Mouse (Mus musculus) heart, embryonic 11.5 days (tissue): ENCODE measurements around the gene Btbd35f2. TPM values are rescaled to one million over a fixed set of nuclear protein-coding genes. Genes with fewer than 3 reads are reported as not detected.
"Not testable (repeated sequence)": the region's sequence is repeated elsewhere in the genome, so short reads cannot be mapped to it uniquely, and the experiment has no call there.

ENCODE experiments used
- ATAC-seq: fragments of 200-750 bp; cut with Nextera tagmentation; replicated peaks from 2 replicates; pipeline ENCODE4 v1.8.0; 2017; ENCODE audit warnings: moderate library complexity; ENCODE audit not compliant: insufficient number of reproducible peaks, low FRiP score, low TSS enrichment
- H3K27ac ChIP-seq: fragments of 300-500 bp; sonication (generic); 2 replicates; pipeline ENCODE4 v1.5.1; 2014; ENCODE audit warnings: mild to moderate bottlenecking, low read depth, low read length
- H3K27me3 ChIP-seq: fragments of 300-500 bp; sonication (generic); 2 replicates; pipeline ENCODE4 v1.6.1; 2014; ENCODE audit warnings: mild to moderate bottlenecking, low read length, mixed read lengths; ENCODE audit not compliant: control insufficient read depth, insufficient read depth
- H3K36me3 ChIP-seq: fragments of 300-500 bp; sonication (generic); 2 replicates; pipeline ENCODE4 v1.6.1; 2014; ENCODE audit warnings: mild to moderate bottlenecking, low read length, moderate library complexity, mixed read lengths; ENCODE audit not compliant: control insufficient read depth, insufficient read depth
- H3K4me1 ChIP-seq: fragments of 300-500 bp; sonication (generic); 2 replicates; pipeline ENCODE4 v1.6.1; 2014; ENCODE audit warnings: low read length; ENCODE audit not compliant: control insufficient read depth, insufficient read depth
- H3K4me2 ChIP-seq: fragments of 300-500 bp; sonication (generic); 2 replicates; pipeline ENCODE4 v1.6.1; 2014; ENCODE audit warnings: mild to moderate bottlenecking, moderate library complexity
- H3K4me3 ChIP-seq: fragments of 300-500 bp; sonication (generic); 2 replicates; pipeline ENCODE4 v1.5.1; 2014; ENCODE audit warnings: low read depth, low read length
- H3K9ac ChIP-seq: fragments of 300-500 bp; sonication (generic); 2 replicates; pipeline ENCODE4 v1.6.1; 2014; ENCODE audit warnings: mild to moderate bottlenecking, low read depth, low read length, moderate library complexity
- H3K9me3 ChIP-seq: fragments of 300-500 bp; sonication (generic); replicated peaks from 2 replicates; pipeline ENCODE4 v1.6.1; 2016; ENCODE audit warnings: low read length; ENCODE audit not compliant: control insufficient read depth
- WGBS: fragments of 180-500 bp; shearing (Covaris S2); extraction: QIAGEN DNeasy Blood & Tissue Kit; methylation state at CpG from one replicate; pipeline ENCODE4 v1.1.7; 2014; ENCODE audit not compliant: insufficient replicate concordance; 5-methylcytosine and 5-hydroxymethylcytosine counted together
- polyA plus RNA-seq: library from polyadenylated mRNA; unstranded; fragments of >200 nt; fragmentation: Nextera tagmentation; extraction: Ambion mirVana; gene quantifications from 2 replicates; pipeline ENCODE4 v1.2.1, GENCODE M21; 2014

Btbd35f2 gene
- polyA plus RNA-seq: not detected in 2 replicates

DNA sequence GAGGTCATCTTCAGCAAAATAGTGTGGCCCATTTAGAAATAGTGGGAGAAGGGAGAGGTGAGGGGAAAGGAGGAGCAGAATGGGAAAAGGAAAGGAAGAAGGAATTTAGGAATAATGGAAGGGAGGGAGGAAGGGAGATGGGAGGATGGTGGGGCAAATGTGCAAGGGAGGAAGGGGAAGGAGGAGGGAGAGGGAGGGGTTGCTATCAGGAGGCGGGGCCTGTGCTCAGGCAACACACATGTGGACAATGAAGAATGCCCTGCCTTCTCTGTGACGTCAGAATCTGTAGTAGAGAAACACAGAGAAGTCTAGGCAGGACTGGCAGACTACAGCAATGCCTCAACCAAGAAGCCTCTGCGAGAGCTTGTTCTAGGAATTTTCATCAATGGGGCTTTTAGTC is at the start of gene Btbd35f2:
Gene Btbd35f2 (plus strand): TSS at position 301 of the 400 bp plus-strand sequence.
- not testable (repeated sequence) for H3K4me2 ChIP-seq, H3K4me1 ChIP-seq, H3K27me3 ChIP-seq, H3K9ac ChIP-seq, ATAC-seq, H3K4me3 ChIP-seq, H3K9me3 ChIP-seq, H3K27ac ChIP-seq, H3K36me3 ChIP-seq
- WGBS: no CpG with 5 or more reads among the region's 3 CpGs

Other genes with a start within 250 kb of the Btbd35f2 start
- gene Btbd35f22, start 230.6 kb upstream of the Btbd35f2 start, polyA plus RNA-seq: not detected in 2 replicates